Mouse (Mus musculus) myocyte (in vitro differentiated cells): ENCODE results near the gene Tm7sf3.

ENCODE experiments used
- CEBPB ChIP-seq: IDR thresholded peaks from 2 replicates; pipeline ENCODE4 v1.6.1; 2011; ENCODE audit warnings: mild to moderate bottlenecking, moderate library complexity; ENCODE audit not compliant: poor library complexity, insufficient read depth, severe bottlenecking
- E2F4 ChIP-seq: IDR thresholded peaks from one replicate; pipeline ENCODE4 v1.6.1; 2011; ENCODE audit warnings: mild to moderate bottlenecking, control low read depth, moderate library complexity; ENCODE audit not compliant: insufficient read depth
- MYOG ChIP-seq, 3 experiments: IDR thresholded peaks; one replicate each; pipeline ENCODE4 v1.6.1; 2011; ENCODE audit warnings: control low read depth in 2 of 3, low read depth in 2 of 3, mild to moderate bottlenecking in 2 of 3; ENCODE audit not compliant: insufficient read length in 2 of 3, control insufficient read depth in 1 of 3, insufficient read depth in 1 of 3
- POLR2A ChIP-seq: IDR thresholded peaks from one replicate; pipeline ENCODE4 v1.6.1; 2011; ENCODE audit warnings: low read depth, mild to moderate bottlenecking, control low read depth, moderate library complexity; ENCODE audit not compliant: insufficient read length
- POLR2AphosphoS2 ChIP-seq: IDR thresholded peaks from one replicate; pipeline ENCODE4 v1.6.1; 2011; ENCODE audit warnings: low read depth, control low read depth; ENCODE audit not compliant: insufficient read length
- TCF12 ChIP-seq: IDR thresholded peaks from one replicate; pipeline ENCODE4 v1.6.1; 2011; ENCODE audit warnings: mild to moderate bottlenecking, control low read depth; ENCODE audit not compliant: poor library complexity, insufficient read depth, severe bottlenecking
- USF1 ChIP-seq: IDR thresholded peaks from one replicate; pipeline ENCODE4 v1.6.1; 2011; ENCODE audit warnings: low read depth, mild to moderate bottlenecking, control low read depth, moderate library complexity

DNA sequence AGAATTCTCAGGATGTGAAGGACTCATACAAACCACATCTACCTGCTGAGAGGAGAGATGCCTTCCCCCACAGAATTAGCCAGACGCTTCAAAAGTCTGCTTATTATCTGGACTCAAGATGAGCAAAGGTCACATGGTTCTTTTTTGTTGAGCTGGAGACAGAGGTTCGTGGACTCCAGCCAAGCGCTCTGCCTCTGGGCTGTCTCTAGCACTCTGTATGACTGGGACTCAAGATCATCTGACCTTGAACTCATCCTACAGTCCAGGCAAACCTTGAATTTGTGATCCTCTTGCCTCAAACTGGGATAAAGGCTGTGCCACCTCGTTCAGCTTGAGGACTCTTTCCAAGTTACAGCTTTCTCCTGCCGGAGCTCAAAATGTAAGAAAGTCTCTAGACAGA is 21.5 kb upstream of the Tm7sf3 start:
- no peak for TF ChIP-seq POLR2A
- no peak for TF ChIP-seq CEBPB
- TF ChIP-seq E2F4 = no peak
- TF ChIP-seq POLR2AphosphoS2 = no peak
- no peak for TF ChIP-seq USF1
- no peak for TF ChIP-seq MYOG (IDR thresholded peaks at IDR 0.05; ENCODE audit: control insufficient read depth in 1 of 3, insufficient read depth in 1 of 3, insufficient read length in 2 of 3, low read depth in 2 of 3)
- TF ChIP-seq TCF12 = no peak
